Mouse (Mus musculus): ENCODE results near the gene Pdik1l. TPM values are rescaled to one million over a fixed set of nuclear protein-coding genes. Genes with fewer than 3 reads are reported as not detected.

Pdik1l gene
- total and polyA plus RNA-seq, 3 experiments, result 1.00 to 7.6 (median 5.3) TPM

DNA sequence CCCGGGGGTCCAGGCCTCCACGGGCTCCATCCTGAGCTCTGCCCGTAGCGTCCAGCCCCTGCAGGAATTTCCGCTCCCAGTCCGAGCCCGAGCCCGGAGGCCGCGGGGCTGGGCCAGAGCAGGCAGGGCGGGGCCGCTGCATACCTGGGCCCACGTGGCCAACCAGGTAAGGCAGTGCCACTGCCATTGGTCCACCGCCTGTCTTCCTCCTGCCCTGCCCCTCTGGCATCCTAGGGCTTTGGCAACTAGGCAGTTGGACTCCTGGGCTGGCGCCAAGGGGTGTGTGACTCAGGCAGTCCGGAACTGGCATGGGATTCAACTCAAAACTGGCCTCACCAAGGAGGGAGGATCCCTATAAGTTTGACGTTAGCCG is 49.4 kb downstream of the Pdik1l start, which contains the start of gene Cnksr1:
Cnksr1 (minus strand) TSS at position 121 of the 373 bp plus-strand sequence.
- Histone ChIP-seq H3K79me2 (replicated peaks; ENCODE audit: control insufficient read depth, insufficient read depth, low read length) (no peaks in the 10 kb centered on the region), H3K4me1 (ENCODE audit: control insufficient read depth, insufficient read depth, low read length) (peaks cover 1% of the 10 kb centered on the region; the same call in 1 of the 2 replicates), H3K27ac (peak within 1 kb of the TSS; percentile 65), H3K4me3 (peak within 1 kb of the TSS; percentile 33; the same call in 1 of the 2 replicates), H3K36me3 (ENCODE audit: control insufficient read depth, insufficient read depth, low read length) (no peaks in the 10 kb centered on the region), H3K27me3 (ENCODE audit: control insufficient read depth, insufficient read depth, low read length) (no peaks in the 10 kb centered on the region), H3K9ac (ENCODE audit: low read depth, low read length) (peak within 1 kb of the TSS; percentile 34)
- TF ChIP-seq POLR2A (IDR thresholded peaks at IDR 0.05; ENCODE audit: insufficient read depth, low read depth, low read length) (no peak), EP300 (IDR thresholded peaks at IDR 0.05; ENCODE audit: insufficient read depth, low read depth, low read length) (no peak), CTCF (IDR thresholded peaks at IDR 0.05) (no peak)
- intact Hi-C loops (cut with DNase I), result no loop called here
- DNase-seq, result peak; percentile 77 to 80
- 2% methylated on average over 18 of the region's 18 CpGs for WGBS

DNA sequence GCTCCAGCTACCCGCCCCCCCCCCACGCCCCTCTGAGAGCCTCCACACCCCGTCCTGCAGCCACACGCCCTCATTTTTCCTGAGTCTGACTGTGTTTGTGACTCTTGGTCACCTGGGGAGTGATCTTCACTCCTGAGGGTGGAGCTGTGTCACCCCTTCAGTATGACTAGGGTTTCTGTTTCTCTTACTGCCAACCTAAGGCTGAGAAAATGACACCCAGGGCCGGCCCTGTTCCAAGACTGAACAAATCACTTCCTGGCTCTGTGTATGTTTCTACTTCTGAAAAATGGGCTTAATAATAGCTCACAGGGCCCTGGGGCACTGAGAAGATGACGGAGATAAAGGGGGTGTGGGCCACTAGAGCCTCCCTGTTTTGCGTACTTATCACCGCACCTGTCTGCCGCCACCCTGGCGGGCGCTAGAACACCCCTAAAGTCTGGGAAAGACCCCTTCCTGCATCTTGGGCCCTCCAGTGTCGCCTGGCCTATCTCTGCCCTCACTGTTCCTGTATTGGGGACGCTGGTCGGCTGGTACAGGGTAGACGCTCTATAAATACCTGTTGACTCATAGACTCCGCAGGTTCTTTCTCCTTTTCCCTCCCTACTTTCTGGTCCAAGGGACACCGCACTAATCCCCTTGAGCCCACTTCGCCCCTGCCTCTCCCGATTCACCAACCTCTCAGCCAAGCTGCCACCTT is 50.0 kb downstream of the Pdik1l start:
- intact Hi-C loops (cut with DNase I), result no loop called here
- TF ChIP-seq EP300 (IDR thresholded peaks at IDR 0.05; ENCODE audit: insufficient read depth, low read depth, low read length), result no peak
- no peak for TF ChIP-seq POLR2A (IDR thresholded peaks at IDR 0.05; ENCODE audit: insufficient read depth, low read depth, low read length)
- no peak for TF ChIP-seq CTCF (IDR thresholded peaks at IDR 0.05)
- Histone ChIP-seq H3K4me3 (peak overlapping the region; percentile 33; the same call in 1 of the 2 replicates), H3K9ac (ENCODE audit: low read depth, low read length) (peak overlapping the region; percentile 34), H3K27ac (peak overlapping the region; percentile 65), H3K36me3 (ENCODE audit: control insufficient read depth, insufficient read depth, low read length) (no peaks in the 10 kb centered on the region), H3K27me3 (ENCODE audit: control insufficient read depth, insufficient read depth, low read length) (no peaks in the 10 kb centered on the region), H3K4me1 (ENCODE audit: control insufficient read depth, insufficient read depth, low read length) (peaks cover 1% of the 10 kb centered on the region; the same call in 1 of the 2 replicates), H3K79me2 (replicated peaks; ENCODE audit: control insufficient read depth, insufficient read depth, low read length) (no peaks in the 10 kb centered on the region)
- no peak for DNase-seq
- 32% methylated on average over 19 of the region's 19 CpGs for WGBS

DNA sequence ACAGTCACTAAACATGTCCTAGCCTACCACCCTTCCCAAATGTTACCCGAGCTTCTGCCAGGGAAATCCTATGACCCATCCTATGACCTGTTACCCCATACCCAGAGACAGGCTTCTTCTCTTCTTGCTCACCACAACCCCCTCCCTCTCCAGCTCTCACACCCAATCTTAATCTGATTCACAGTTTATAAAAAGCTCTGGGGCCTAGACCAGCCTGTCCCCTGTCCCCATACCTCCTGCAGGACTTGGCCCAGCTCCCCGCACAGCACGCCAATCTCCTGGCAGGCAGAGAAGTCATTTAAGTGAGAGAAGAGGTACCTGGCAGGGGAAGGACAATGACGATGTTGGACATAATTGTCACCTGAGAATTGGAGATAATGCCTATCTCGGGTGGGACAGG is 52.8 kb downstream of the Pdik1l start:
- 50% methylated on average over 5 of the region's 5 CpGs for WGBS
- no peaks in the 10 kb centered on the region for H3K36me3 ChIP-seq (ENCODE audit: control insufficient read depth, insufficient read depth, low read length)
- no peak overlapping the region for H3K9ac ChIP-seq (ENCODE audit: low read depth, low read length)
- H3K79me2 ChIP-seq (replicated peaks; ENCODE audit: control insufficient read depth, insufficient read depth, low read length), result no peaks in the 10 kb centered on the region
- H3K27me3 ChIP-seq (ENCODE audit: control insufficient read depth, insufficient read depth, low read length), result no peaks in the 10 kb centered on the region
- peak in 1 of 2 experiments; percentile 45 for DNase-seq
- no peak overlapping the region for H3K4me3 ChIP-seq
- peaks cover 1% of the 10 kb centered on the region; the same call in 1 of the 2 replicates for H3K4me1 ChIP-seq (ENCODE audit: control insufficient read depth, insufficient read depth, low read length)
- TF ChIP-seq POLR2A (IDR thresholded peaks at IDR 0.05; ENCODE audit: insufficient read depth, low read depth, low read length) (no peak), CTCF (IDR thresholded peaks at IDR 0.05) (no peak), EP300 (IDR thresholded peaks at IDR 0.05; ENCODE audit: insufficient read depth, low read depth, low read length) (no peak)
- intact Hi-C loops (cut with DNase I), result no loop called here
- H3K27ac ChIP-seq, result no peak overlapping the region; the same call in 1 of the 2 replicates

DNA sequence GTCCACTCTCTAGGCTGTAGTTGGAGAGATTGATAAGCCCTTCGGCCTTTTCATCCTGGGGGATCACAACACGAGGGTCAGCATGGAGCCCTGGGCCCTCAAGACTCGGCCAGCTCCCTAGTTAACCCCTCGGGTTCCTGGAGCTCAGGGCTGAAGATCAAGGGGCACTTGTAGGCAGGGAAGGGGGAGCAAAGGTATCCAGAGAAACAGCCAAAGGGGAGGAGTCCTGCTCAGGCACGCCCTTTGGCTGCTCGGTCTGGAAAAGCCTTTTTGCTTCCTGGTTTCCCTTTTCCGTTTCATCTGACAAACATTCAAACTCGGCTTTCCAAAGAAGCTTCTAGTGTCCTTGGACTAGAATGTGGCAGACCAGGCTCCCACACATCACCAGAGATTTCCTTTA is 57.3 kb downstream of the Pdik1l start:
- H3K27me3 ChIP-seq (ENCODE audit: control insufficient read depth, insufficient read depth, low read length), result no peaks in the 10 kb centered on the region
- intact Hi-C loops (cut with DNase I), result no loop called here

DNA sequence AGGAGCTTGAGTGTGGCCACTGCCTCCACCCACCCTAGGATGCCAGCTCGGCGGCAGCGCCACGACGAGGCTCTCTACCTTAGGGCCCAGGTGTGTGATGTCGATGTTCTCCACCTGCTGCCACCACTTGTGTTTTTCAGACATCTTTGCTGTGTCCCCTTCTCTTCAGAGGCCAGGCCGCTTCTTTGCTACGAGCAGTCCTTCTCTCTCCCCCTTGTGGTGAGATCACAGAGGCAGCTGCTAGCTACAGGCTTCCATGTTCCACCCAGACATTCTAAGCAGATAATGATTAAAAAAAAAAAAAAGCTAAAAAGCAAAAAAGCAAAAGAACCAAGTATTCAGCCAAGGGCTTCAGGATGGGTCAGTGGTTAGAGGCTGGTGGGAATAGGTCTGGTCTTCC is 60.5 kb downstream of the Pdik1l start, which contains the start of gene Catsper4:
Catsper4 (minus strand) TSS at position 190 of the 400 bp plus-strand sequence.
- H3K9ac ChIP-seq (ENCODE audit: low read depth, low read length), result no peak within 1 kb of the TSS
- WGBS, result 73% methylated on average over 8 of the region's 8 CpGs
- no peaks in the 10 kb centered on the region for H3K27me3 ChIP-seq (ENCODE audit: control insufficient read depth, insufficient read depth, low read length)
- H3K27ac ChIP-seq, result no peak within 1 kb of the TSS
- no peaks in the 10 kb centered on the region for H3K36me3 ChIP-seq (ENCODE audit: control insufficient read depth, insufficient read depth, low read length)
- TF ChIP-seq CTCF (IDR thresholded peaks at IDR 0.05) (no peak), POLR2A (IDR thresholded peaks at IDR 0.05; ENCODE audit: insufficient read depth, low read depth, low read length) (no peak), EP300 (IDR thresholded peaks at IDR 0.05; ENCODE audit: insufficient read depth, low read depth, low read length) (no peak)
- no peaks in the 10 kb centered on the region for H3K79me2 ChIP-seq (replicated peaks; ENCODE audit: control insufficient read depth, insufficient read depth, low read length)
- intact Hi-C loops (cut with DNase I), result no loop called here
- no peaks in the 10 kb centered on the region for H3K4me1 ChIP-seq (ENCODE audit: control insufficient read depth, insufficient read depth, low read length)
- DNase-seq, result no peak
- no peak within 1 kb of the TSS for H3K4me3 ChIP-seq

More for the DNA sequence above, 57.3 kb downstream of the Pdik1l start:
- H3K9ac ChIP-seq (ENCODE audit: low read depth, low read length), result no peak overlapping the region
- H3K4me3 ChIP-seq, result no peak overlapping the region
- H3K79me2 ChIP-seq (replicated peaks; ENCODE audit: control insufficient read depth, insufficient read depth, low read length), result no peaks in the 10 kb centered on the region
- H3K4me1 ChIP-seq (ENCODE audit: control insufficient read depth, insufficient read depth, low read length), result no peaks in the 10 kb centered on the region
- no peak overlapping the region for H3K27ac ChIP-seq
- H3K36me3 ChIP-seq (ENCODE audit: control insufficient read depth, insufficient read depth, low read length), result no peaks in the 10 kb centered on the region
- TF ChIP-seq EP300 (IDR thresholded peaks at IDR 0.05; ENCODE audit: insufficient read depth, low read depth, low read length) (no peak), CTCF (IDR thresholded peaks at IDR 0.05) (no peak), POLR2A (IDR thresholded peaks at IDR 0.05; ENCODE audit: insufficient read depth, low read depth, low read length) (no peak)
- 34% methylated on average over 8 of the region's 8 CpGs for WGBS
- no peak for DNase-seq

Other genes with a start within 250 kb of the Pdik1l start
- gene Zfp683, start 234.1 kb downstream of the Pdik1l start, total RNA-seq (2021), result not detected
- not detected in 2 replicates for gene Zfp683, start 234.1 kb downstream of the Pdik1l start, polyA plus RNA-seq (2012; rRNA removed)
- not detected for gene Crybg2, start 227.1 kb downstream of the Pdik1l start, total RNA-seq (2021)
- 0.49 TPM in 1 of 2 replicates, not detected in the other for gene Crybg2, start 227.1 kb downstream of the Pdik1l start, polyA plus RNA-seq (2012; rRNA removed)
- 1 to 10 TPM; 4.1 to 5.8 TPM for gene Cd52, start 192.8 kb downstream of the Pdik1l start, total RNA-seq (2021)
- 9.0 and 19.2 TPM in 2 replicates for gene Cd52, start 192.8 kb downstream of the Pdik1l start, polyA plus RNA-seq (2012; rRNA removed)
- 1 to 10 TPM; 1.6 to 2.1 TPM for gene Ubxn11, start 185.3 kb downstream of the Pdik1l start, total RNA-seq (2021)
- gene Ubxn11, start 185.3 kb downstream of the Pdik1l start, polyA plus RNA-seq (2012; rRNA removed), result 3.3 and 6.9 TPM in 2 replicates
- 10 to 100 TPM; 34.3 to 45.7 TPM for gene Sh3bgrl3, start 159.1 kb downstream of the Pdik1l start, total RNA-seq (2021)
- 98.9 and 139 TPM in 2 replicates for gene Sh3bgrl3, start 159.1 kb downstream of the Pdik1l start, polyA plus RNA-seq (2012; rRNA removed)
- gene Cep85, start 100.8 kb downstream of the Pdik1l start, total RNA-seq (2021), result 10 to 100 TPM; 54.4 to 63.2 TPM
- gene Cep85, start 100.8 kb downstream of the Pdik1l start, polyA plus RNA-seq (2012; rRNA removed), result 52.2 and 73.7 TPM in 2 replicates
- not detected for gene Gm7534, start 84.9 kb downstream of the Pdik1l start, total RNA-seq (2021)
- gene Gm7534, start 84.9 kb downstream of the Pdik1l start, polyA plus RNA-seq (2012; rRNA removed), result not detected in 2 replicates
- gene Catsper4, start 60.5 kb downstream of the Pdik1l start, total RNA-seq (2021), result not detected
- not detected in 2 replicates for gene Catsper4, start 60.5 kb downstream of the Pdik1l start, polyA plus RNA-seq (2012; rRNA removed)
- gene Cnksr1, start 49.5 kb downstream of the Pdik1l start, total RNA-seq (2021), result 1 to 10 TPM; 4.1 to 6.7 TPM
- gene Cnksr1, start 49.5 kb downstream of the Pdik1l start, polyA plus RNA-seq (2012; rRNA removed), result 3.3 and 4.4 TPM in 2 replicates
- not detected for gene E130218I03Rik, start 44.2 kb downstream of the Pdik1l start, total RNA-seq (2021)
- gene E130218I03Rik, start 44.2 kb downstream of the Pdik1l start, polyA plus RNA-seq (2012; rRNA removed), result not detected in 2 replicates
- gene Zfp593, start 42.3 kb downstream of the Pdik1l start, total RNA-seq (2021), result 1 to 10 TPM; 3.3 to 4.3 TPM
- 2.8 and 2.9 TPM in 2 replicates for gene Zfp593, start 42.3 kb downstream of the Pdik1l start, polyA plus RNA-seq (2012; rRNA removed)
- not detected for gene Gm30191, start 41.0 kb downstream of the Pdik1l start, total RNA-seq (2021)
- not detected in 2 replicates for gene Gm30191, start 41.0 kb downstream of the Pdik1l start, polyA plus RNA-seq (2012; rRNA removed)
- 1 to 10 TPM; 5.2 to 5.7 TPM for gene Grrp1, start 33.8 kb downstream of the Pdik1l start, total RNA-seq (2021)
- gene Grrp1, start 33.8 kb downstream of the Pdik1l start, polyA plus RNA-seq (2012; rRNA removed), result 10.0 and 11.0 TPM in 2 replicates
- 100 to 1,000 TPM; 209 to 210 TPM for gene Trim63, start 27.2 kb upstream of the Pdik1l start, total RNA-seq (2021)
- 142 and 215 TPM in 2 replicates for gene Trim63, start 27.2 kb upstream of the Pdik1l start, polyA plus RNA-seq (2012; rRNA removed)
- under 1 TPM; 0.45 to 0.65 TPM for gene Slc30a2, start 55.3 kb upstream of the Pdik1l start, total RNA-seq (2021)
- 0.12 and 0.35 TPM in 2 replicates for gene Slc30a2, start 55.3 kb upstream of the Pdik1l start, polyA plus RNA-seq (2012; rRNA removed)
- 10 to 100 TPM; 18.0 to 19.6 TPM for gene Extl1, start 96.0 kb upstream of the Pdik1l start, total RNA-seq (2021)
- 23.7 and 24.4 TPM in 2 replicates for gene Extl1, start 96.0 kb upstream of the Pdik1l start, polyA plus RNA-seq (2012; rRNA removed)
- gene Pafah2, start 108.4 kb upstream of the Pdik1l start, total RNA-seq (2021), result 10 to 100 TPM in 1 of 2 experiments, 1 to 10 TPM in 1; 6.4 to 11.0 TPM
- 11.7 and 17.8 TPM in 2 replicates for gene Pafah2, start 108.4 kb upstream of the Pdik1l start, polyA plus RNA-seq (2012; rRNA removed)
- 10 to 100 TPM; 20.1 to 23.0 TPM for gene Stmn1, start 180.4 kb upstream of the Pdik1l start, total RNA-seq (2021)
- 7.2 and 10.9 TPM in 2 replicates for gene Stmn1, start 180.4 kb upstream of the Pdik1l start, polyA plus RNA-seq (2012; rRNA removed)
- gene Paqr7, start 208.8 kb upstream of the Pdik1l start, total RNA-seq (2021), result 10 to 100 TPM; 13.4 to 16.7 TPM
- 22.6 and 37.2 TPM in 2 replicates for gene Paqr7, start 208.8 kb upstream of the Pdik1l start, polyA plus RNA-seq (2012; rRNA removed)
- gene Aunip, start 223.1 kb upstream of the Pdik1l start, total RNA-seq (2021), result under 1 TPM; 0.18 TPM
- not detected in 2 replicates for gene Aunip, start 223.1 kb upstream of the Pdik1l start, polyA plus RNA-seq (2012; rRNA removed)
- gene Mtfr1l, start 247.5 kb upstream of the Pdik1l start, total RNA-seq (2021), result 100 to 1,000 TPM; 170 to 191 TPM
- gene Mtfr1l, start 247.5 kb upstream of the Pdik1l start, polyA plus RNA-seq (2012; rRNA removed), result 196 and 278 TPM in 2 replicates

All from heart, adult 2 months (tissue).